Mouse (Mus musculus) heart, postnatal 0 days (tissue): ENCODE measurements around the gene Tcaf3.

Source experiments
- CTCF ChIP-seq: IDR thresholded peaks from 2 replicates; pipeline ENCODE4 v1.5.1; 2016; ENCODE audit warnings: antibody characterized with exemption, control low read depth, low read depth
- EP300 ChIP-seq: IDR thresholded peaks from 2 replicates; pipeline ENCODE4 v1.6.1; 2016; ENCODE audit warnings: antibody characterized with exemption, low read depth

DNA sequence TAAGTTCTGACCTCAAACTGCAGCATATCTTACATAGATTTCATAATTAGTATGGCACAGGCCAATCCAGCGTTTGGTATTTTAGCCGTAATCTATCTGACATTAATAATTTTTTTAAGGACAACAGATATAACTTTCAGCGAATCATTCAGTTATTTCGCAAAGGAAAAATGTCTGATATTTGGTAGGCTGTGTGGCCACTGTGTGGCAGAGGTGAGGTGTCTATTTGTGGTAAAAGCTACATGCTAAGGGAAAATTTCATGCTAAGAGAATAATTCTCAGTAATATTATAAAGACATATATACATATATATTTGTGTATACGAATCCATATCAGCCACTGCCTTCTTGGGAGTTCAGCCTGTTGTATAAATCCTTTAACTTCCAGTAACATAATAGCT lies 10.9 kb downstream of the Tcaf3 start:
- TF ChIP-seq CTCF (no peak), EP300 (no peak)
